Mouse (Mus musculus) MEL (cell line): ENCODE data around the gene Tpcn1.

Experiments used
- CTCF ChIP-seq, 3 experiments: IDR thresholded peaks in 2 of 3; conservative IDR thresholded peaks in 1 of 3; 2 replicates each; pipeline ENCODE4 v1.5.1; 2011 to 2012; ENCODE audit warnings: low read length in 3 of 3, low read depth in 2 of 3, mild to moderate bottlenecking in 2 of 3, improper control_type of control experiment in 1 of 3, inconsistent platforms in 1 of 3, mixed read lengths in 1 of 3, moderate library complexity in 1 of 3; ENCODE audit not compliant: control insufficient read depth in 1 of 3, insufficient read depth in 1 of 3, poor library complexity in 1 of 3, severe bottlenecking in 1 of 3
- EP300 ChIP-seq, 2 experiments: IDR thresholded peaks; 2 replicates each; pipeline ENCODE4 v1.6.1; 2011; ENCODE audit warnings: improper control_type of control experiment in 2 of 2, low read length in 2 of 2, low read depth in 1 of 2, mild to moderate bottlenecking in 1 of 2
- GABPA ChIP-seq: IDR thresholded peaks from 2 replicates; pipeline ENCODE4 v1.6.1; 2012; ENCODE audit warnings: low read depth, mild to moderate bottlenecking, inconsistent platforms, low read length, improper control_type of control experiment, moderate library complexity
- JUND ChIP-seq: IDR thresholded peaks from 2 replicates; pipeline ENCODE4 v1.6.1; 2011; ENCODE audit warnings: low read depth, mild to moderate bottlenecking, improper control_type of control experiment, low read length
- MAX ChIP-seq: IDR thresholded peaks from 2 replicates; pipeline ENCODE4 v1.6.1; 2011; ENCODE audit warnings: low read length, improper control_type of control experiment
- MXI1 ChIP-seq: IDR thresholded peaks from 2 replicates; pipeline ENCODE4 v1.6.1; 2011; ENCODE audit warnings: mild to moderate bottlenecking, low read depth, low read length, improper control_type of control experiment
- POLR2A ChIP-seq, 2 experiments: IDR thresholded peaks; 2 replicates each; pipeline ENCODE4 v1.6.1; 2011 to 2012; ENCODE audit warnings: low read length in 2 of 2, mild to moderate bottlenecking in 2 of 2, control low read depth in 1 of 2, improper control_type of control experiment in 1 of 2, low read depth in 1 of 2, moderate library complexity in 1 of 2; ENCODE audit not compliant: control insufficient read depth in 1 of 2, insufficient read depth in 1 of 2, poor library complexity in 1 of 2
- SMC3 ChIP-seq: IDR thresholded peaks from 2 replicates; pipeline ENCODE4 v1.6.1; 2011; ENCODE audit warnings: low read depth, low read length, improper control_type of control experiment
- TBP ChIP-seq: IDR thresholded peaks from 2 replicates; pipeline ENCODE4 v1.8.0; 2011; ENCODE audit warnings: low read depth, low read length, improper control_type of control experiment
- ZNF384 ChIP-seq: IDR thresholded peaks from 2 replicates; pipeline ENCODE4 v1.6.1; 2012; ENCODE audit warnings: low read depth, mild to moderate bottlenecking, inconsistent platforms, low read length, improper control_type of control experiment

DNA sequence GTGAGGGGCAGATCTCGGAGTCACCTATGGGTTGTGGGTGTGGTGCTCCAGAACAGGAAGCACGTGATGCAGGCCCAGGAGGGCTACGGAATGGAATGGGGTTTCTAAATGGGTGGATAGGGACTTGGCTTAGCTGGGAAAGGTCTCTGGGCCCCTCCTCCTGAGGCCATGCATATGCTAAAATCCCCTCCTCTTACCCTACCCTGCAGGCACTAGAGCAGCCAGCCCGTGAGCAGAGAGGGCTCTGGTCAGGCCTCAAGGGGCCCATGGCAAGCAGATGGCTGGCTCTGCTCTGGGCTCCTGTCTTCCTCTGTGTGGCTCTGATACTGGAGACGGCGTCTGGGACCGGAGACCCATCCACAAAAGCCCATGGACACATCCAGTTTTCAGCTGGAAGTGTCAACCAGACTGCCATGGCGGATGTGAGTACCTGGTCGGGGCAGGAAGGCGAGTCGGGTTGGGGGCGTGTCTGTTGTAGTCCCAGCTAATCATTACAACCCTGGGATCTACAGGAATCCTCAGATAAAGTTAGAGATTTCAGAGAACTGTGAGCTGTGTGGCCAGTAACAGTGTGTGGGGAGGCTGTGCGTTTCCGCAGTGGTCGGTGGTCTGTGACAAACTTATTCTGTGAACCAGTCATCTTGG lies 75.4 kb downstream of the Tpcn1 start:
- TF ChIP-seq ZNF384, result no peak
- no peak for TF ChIP-seq CTCF (IDR thresholded peaks at IDR 0.05 in 2 of 3, conservative IDR thresholded peaks at IDR 0.05 in 1 of 3; ENCODE audit: control insufficient read depth in 1 of 3, insufficient read depth in 1 of 3, low read depth in 2 of 3, low read length in 3 of 3, poor library complexity in 1 of 3, severe bottlenecking in 1 of 3)
- no peak for TF ChIP-seq POLR2A (IDR thresholded peaks at IDR 0.05; ENCODE audit: control insufficient read depth in 1 of 2, insufficient read depth in 1 of 2, low read depth in 1 of 2, low read length in 2 of 2, poor library complexity in 1 of 2)
- TF ChIP-seq JUND, result no peak
- no peak for TF ChIP-seq TBP
- no peak for TF ChIP-seq EP300 (IDR thresholded peaks at IDR 0.05; ENCODE audit: low read depth in 1 of 2, low read length in 2 of 2)
- no peak for TF ChIP-seq GABPA
- TF ChIP-seq MAX, result no peak
- TF ChIP-seq MXI1, result no peak
- TF ChIP-seq SMC3, result no peak
